ENCODE assay signal across 10 mouse cellular contexts in genomic region chr11:43549701-43550100, GRCm38 (mm10). TPM values are rescaled to one million over a fixed set of nuclear protein-coding genes. Genes with fewer than 3 reads are reported as not detected.
DNase-seq lines count a peak whose midpoint lies in the region; ATAC-seq and TF ChIP-seq lines count a peak whose summit lies in the region.
"Had no signal": no experiment of that assay in that cellular context is flagged by ENCODE, and none has a peak within 500 bp of the region (broad histone marks: within the 10 kb centered on the region; RNA-seq: fewer than 3 reads in every experiment).

No protein-coding gene starts in this region.

- no peak for TF ChIP-seq CTCF in liver, adult 2 months (IDR thresholded peaks at IDR 0.05; ENCODE audit: low read depth, low read length)

- peak; percentile 19 for DNase-seq in layer of hippocampus, adult 11-12 months (ENCODE audit: low spot score)
- no peak for DNase-seq in layer of hippocampus, adult 9-10 months (ENCODE audit: low spot score)
- peak; percentile 61 to 67 for DNase-seq in cerebellum, postnatal 10 days
- DNase-seq in heart, postnatal 14 days, result peak; percentile 53 to 59
- peak; percentile 91 for DNase-seq in liver, adult 2 months (ENCODE audit: extremely low read depth, low read depth, low spot score)
- DNase-seq in thymus, postnatal 4 days, result no peak
- DNase-seq in frontal cortex, postnatal 25 days (ENCODE audit: low spot score in 2 of 2), result no peak

- peak; percentile 30 for ATAC-seq in stomach, embryonic 16.5 days (ENCODE audit: insufficient read depth, low FRiP score)

- H3K4me2 ChIP-seq in stomach, embryonic 16.5 days (ENCODE audit: low read depth, low read length), result 0 out of 2 replicates have a peak overlapping the region, but pooled peaks have one; percentile 32
- H3K4me2 ChIP-seq: embryonic facial prominence, embryonic 12.5 days had no signal

- no peak overlapping the region for H3K9ac ChIP-seq in liver, adult 2 months (ENCODE audit: low read depth, low read length)
- no peak overlapping the region for H3K9ac ChIP-seq in stomach, embryonic 16.5 days (ENCODE audit: low read length)
- H3K9ac ChIP-seq: embryonic facial prominence, embryonic 12.5 days had no signal

- no peaks in the 10 kb centered on the region for H3K36me3 ChIP-seq in liver, adult 2 months (ENCODE audit: control insufficient read depth, insufficient read depth, low read length)
- H3K36me3 ChIP-seq in stomach, embryonic 16.5 days (ENCODE audit: control insufficient read depth, insufficient read depth, low read length), result no peaks in the 10 kb centered on the region
- H3K36me3 ChIP-seq: embryonic facial prominence, embryonic 12.5 days had no signal

- 7% methylated on average over 11 of the region's 11 CpGs for WGBS in liver, adult 2 months
- 41% methylated on average over 11 of the region's 11 CpGs for WGBS in stomach, embryonic 16.5 days

- H3K9me3 ChIP-seq in stomach, embryonic 16.5 days (replicated peaks; ENCODE audit: control insufficient read depth, low read length), result no peaks in the 10 kb centered on the region
- H3K9me3 ChIP-seq: embryonic facial prominence, embryonic 12.5 days had no signal

- peaks cover 13% of the 10 kb centered on the region for H3K4me1 ChIP-seq in liver, adult 2 months (ENCODE audit: control insufficient read depth, insufficient read depth, low read length)
- peaks cover 36% of the 10 kb centered on the region for H3K4me1 ChIP-seq in stomach, embryonic 16.5 days (ENCODE audit: control insufficient read depth, insufficient read depth, low read length)

- H3K27ac ChIP-seq in liver, adult 2 months (replicated peaks; ENCODE audit: insufficient read depth, low read depth, low read length), result no peak overlapping the region
- peak overlapping the region; percentile 82 for H3K27ac ChIP-seq in stomach, embryonic 16.5 days (ENCODE audit: low read length)
- H3K27ac ChIP-seq: embryonic facial prominence, embryonic 12.5 days had no signal

- intact Hi-C loops in heart, postnatal 14 days (cut with DNase I), result no loop called here

- no peaks in the 10 kb centered on the region for H3K79me2 ChIP-seq in liver, adult 2 months (ENCODE audit: control insufficient read depth, insufficient read depth, low read length)

- no peak for TF ChIP-seq POLR2A in liver, adult 2 months (IDR thresholded peaks at IDR 0.05; ENCODE audit: extremely low read depth, insufficient read depth, low read length)

- H3K4me3 ChIP-seq in liver, adult 2 months (ENCODE audit: insufficient read depth, low read depth, low read length), result no peak overlapping the region
- no peak overlapping the region for H3K4me3 ChIP-seq in stomach, embryonic 16.5 days (replicated peaks; ENCODE audit: low read length)
- H3K4me3 ChIP-seq: embryonic facial prominence, embryonic 12.5 days had no signal

- H3K27me3 ChIP-seq in liver, adult 2 months (ENCODE audit: control insufficient read depth, insufficient read depth, low read length), result no peaks in the 10 kb centered on the region
- H3K27me3 ChIP-seq in stomach, embryonic 16.5 days (ENCODE audit: control insufficient read depth, insufficient read depth, low read length), result no peaks in the 10 kb centered on the region
- H3K27me3 ChIP-seq: embryonic facial prominence, embryonic 12.5 days had no signal

RNA-seq across cellular contexts. Expression of gene Ccnjl, which starts 21.1 kb away (rescaled TPM):
- total RNA-seq in heart, postnatal 14 days (2021), result 1 to 10 TPM; 7.4 to 8.5 TPM
- total RNA-seq in liver, adult 2 months (2014; rRNA removed), result 0.07 and 0.09 TPM in 2 replicates
- 0.10 and 0.20 TPM in 2 replicates for polyA plus RNA-seq in liver, adult 2 months (2012; rRNA removed)
- polyA plus RNA-seq in stomach, embryonic 16.5 days (2015; fragmentation: Nextera tagmentation; extraction: Ambion mirVana), result 9.9 and 11.0 TPM in 2 replicates

RNA-seq across cellular contexts. Expression of gene 4933415A04Rik, which starts 37.1 kb away (rescaled TPM):
- 1 to 10 TPM; 1.2 to 1.6 TPM for total RNA-seq in heart, postnatal 14 days (2021)
- total RNA-seq in liver, adult 2 months (2014; rRNA removed), result not detected in 2 replicates
- polyA plus RNA-seq in liver, adult 2 months (2012; rRNA removed), result not detected in 2 replicates
- 3.4 and 3.5 TPM in 2 replicates for polyA plus RNA-seq in stomach, embryonic 16.5 days (2015; fragmentation: Nextera tagmentation; extraction: Ambion mirVana)

RNA-seq across cellular contexts. Expression of gene Fabp6, which starts 51.6 kb away (rescaled TPM):
- total RNA-seq in heart, postnatal 14 days (2021), result not detected
- not detected in 2 replicates for total RNA-seq in liver, adult 2 months (2014; rRNA removed)
- polyA plus RNA-seq in liver, adult 2 months (2012; rRNA removed), result not detected in 2 replicates
- polyA plus RNA-seq in stomach, embryonic 16.5 days (2015; fragmentation: Nextera tagmentation; extraction: Ambion mirVana), result 3.1 and 3.2 TPM in 2 replicates
- total RNA-seq: ES-E14 had no signal
- polyA plus RNA-seq: embryonic facial prominence, embryonic 12.5 days had no signal

Comparison
In these comparisons a context has a peak if more than half of its experiments do, and no peak if none do; other contexts are left out.
1. DNase-seq: peak in layer of hippocampus, adult 11-12 months (single experiment), cerebellum, postnatal 10 days (2 of 2), heart, postnatal 14 days (2 of 2) and liver, adult 2 months (single experiment); none in layer of hippocampus, adult 9-10 months (single experiment), thymus, postnatal 4 days (single experiment) and frontal cortex, postnatal 25 days (0 of 2).